Mouse (Mus musculus): ENCODE results near the gene Aqp9.

- no peak for TF ChIP-seq CTCF (IDR thresholded peaks at IDR 0.05; ENCODE audit: borderline replicate concordance, insufficient read depth, low read depth, low read length)
- no peak for TF ChIP-seq POLR2A (IDR thresholded peaks at IDR 0.05; ENCODE audit: borderline replicate concordance, insufficient read depth, low read length)
Measured at GRCm38 (mm10) chr9:71065343-71065875, 103.1 kb downstream of the Aqp9 start.

Measured in cerebellum, adult 2 months (tissue).